Comparison of ENCODE assay signal across 8 mouse cellular contexts in the genomic region with DNA sequence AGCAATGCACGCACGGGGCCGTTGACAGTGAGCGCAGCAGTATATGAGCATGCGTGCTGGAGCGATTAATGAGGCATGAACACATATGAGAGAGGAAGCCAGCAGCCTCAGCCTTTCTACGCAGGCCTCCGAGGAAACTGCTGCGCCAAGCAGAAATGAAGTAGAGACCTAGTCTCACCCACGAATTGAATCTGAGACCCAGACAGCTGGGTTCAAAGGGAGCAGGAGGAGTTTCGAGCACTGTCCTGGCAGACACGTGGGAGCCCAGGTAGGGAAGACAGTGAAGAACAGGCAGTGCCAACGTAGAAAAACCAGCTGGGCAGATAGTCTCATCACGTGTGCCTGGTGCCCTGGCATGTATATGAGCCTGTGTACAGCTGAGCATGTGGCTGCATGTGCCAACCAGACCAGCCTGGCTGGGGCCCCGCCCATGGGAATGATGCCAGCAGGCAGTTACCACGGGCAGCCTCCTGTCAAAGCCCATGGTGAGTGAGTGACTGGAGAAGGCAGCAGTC. TPM values are rescaled to one million over a fixed set of nuclear protein-coding genes. Genes with fewer than 3 reads are reported as not detected.
DNase-seq lines count a peak whose midpoint lies in the region; ATAC-seq and TF ChIP-seq lines count a peak whose summit lies in the region.

No protein-coding gene starts in this region.

- peak; percentile 62 for ATAC-seq in kidney, postnatal 0 days (replicated peaks; ENCODE audit: low FRiP score, low read depth)
- ATAC-seq in megakaryocyte, adult 5-6 weeks (ENCODE audit: poor library complexity, severe bottlenecking) = no peak

- H3K9ac ChIP-seq in kidney, postnatal 0 days (ENCODE audit: low read depth, low read length) = no peak overlapping the region

- no peaks in the 10 kb centered on the region for H3K36me3 ChIP-seq in kidney, postnatal 0 days (ENCODE audit: insufficient read depth, low read length)

- no peak overlapping the region for H3K27ac ChIP-seq in layer of hippocampus, adult 2 months
- no peak overlapping the region; the same call in 1 of the 2 replicates for H3K27ac ChIP-seq in kidney, postnatal 0 days

- H3K9me3 ChIP-seq in kidney, postnatal 0 days (replicated peaks; ENCODE audit: low read length) = no peaks in the 10 kb centered on the region

- WGBS in kidney, postnatal 0 days = 41% methylated on average over 16 of the region's 16 CpGs

- H3K4me3 ChIP-seq in layer of hippocampus, adult 2 months = no peak overlapping the region
- H3K4me3 ChIP-seq in kidney, postnatal 0 days (replicated peaks; ENCODE audit: low read depth, low read length) = no peak overlapping the region

- TF ChIP-seq CTCF in layer of hippocampus, adult 2 months (conservative IDR thresholded peaks at IDR 0.05) = no peak
- TF ChIP-seq CTCF in kidney, postnatal 0 days (IDR thresholded peaks at IDR 0.05; ENCODE audit: low read depth) = no peak

- H3K27me3 ChIP-seq in kidney, postnatal 0 days (ENCODE audit: insufficient read depth, low read length) = no peaks in the 10 kb centered on the region

- peak; percentile 54 for DNase-seq in layer of hippocampus, adult 9-11 months
- no peak for DNase-seq in layer of hippocampus, adult 2 months (ENCODE audit: low spot score in 2 of 2)
- DNase-seq in MN1 (ENCODE audit: low spot score) = peak; percentile 68
- peak; percentile 34 to 62 for DNase-seq in cerebellum, postnatal 25 days
- peak; percentile 56 for DNase-seq in kidney, postnatal 0 days (ENCODE audit: low spot score)
- peak; percentile 86 for DNase-seq in urinary bladder, postnatal 14 days (ENCODE audit: low spot score)
- no peak for DNase-seq in embryo, embryonic 10 days (ENCODE audit: low spot score)

- no peak overlapping the region for H3K4me2 ChIP-seq in kidney, postnatal 0 days (ENCODE audit: low read length)

- peaks cover 10% of the 10 kb centered on the region; the same call in 1 of the 2 replicates for H3K4me1 ChIP-seq in kidney, postnatal 0 days (replicated peaks; ENCODE audit: insufficient read depth, low read length)

RNA-seq across cellular contexts. Expression of gene Ctdspl, which starts 6.5 kb away (rescaled TPM):
- 10 to 100 TPM; 23.9 to 28.0 TPM for total RNA-seq in layer of hippocampus, adult 2 months (2021)
- polyA plus RNA-seq in kidney, postnatal 0 days (2015; fragmentation: Nextera tagmentation; extraction: Ambion mirVana) = 21.9 and 24.2 TPM in 2 replicates
- 17.3 and 17.8 TPM in 2 replicates for total RNA-seq in megakaryocyte, adult 5-6 weeks (2015)
- 8.5 and 9.8 TPM in 2 replicates for total RNA-seq in megakaryocyte, adult 5-6 weeks (2017)

Comparison
In these comparisons a context has a peak if more than half of its experiments do, and no peak if none do; other contexts are left out.
1. DNase-seq: peak in layer of hippocampus, adult 9-11 months (single experiment), MN1 (single experiment), cerebellum, postnatal 25 days (2 of 2), kidney, postnatal 0 days (single experiment) and urinary bladder, postnatal 14 days (single experiment); none in layer of hippocampus, adult 2 months (0 of 2) and embryo, embryonic 10 days (single experiment).